Mouse (Mus musculus): Measurements from ENCODE around the gene Mtnr1a. TPM values are rescaled to one million over a fixed set of nuclear protein-coding genes. Genes with fewer than 3 reads are reported as not detected.

The Mtnr1a gene
- polyA plus RNA-seq, 1 experiment from 2014 or later: not detected

- Histone ChIP-seq H3K4me2 (ENCODE audit: low read depth, low read length) (no peak overlapping the region), H3K9ac (replicated peaks; ENCODE audit: low read length) (no peak overlapping the region), H3K27me3 (ENCODE audit: control insufficient read depth, insufficient read depth, low read length) (no peaks in the 10 kb centered on the region), H3K9me3 (replicated peaks; ENCODE audit: control insufficient read depth, low read length) (no peaks in the 10 kb centered on the region), H3K36me3 (replicated peaks; ENCODE audit: control insufficient read depth, insufficient read depth, low read depth, low read length) (peaks cover 2% of the 10 kb centered on the region), H3K4me3 (ENCODE audit: low read depth, low read length) (no peak overlapping the region), H3K4me1 (ENCODE audit: control insufficient read depth, insufficient read depth, low read length) (no peaks in the 10 kb centered on the region), H3K27ac (replicated peaks; ENCODE audit: low read depth, low read length) (no peak overlapping the region)
- ATAC-seq (replicated peaks; ENCODE audit: insufficient number of reproducible peaks, low FRiP score, low TSS enrichment, low read depth) (no peak), DNase-seq (ENCODE audit: low spot score) (no peak)
- 96% methylated on average over 30 of the region's 30 CpGs for WGBS
Observed at GRCm38 (mm10) chr8:45051236-45051635, 17.7 kb upstream of the Mtnr1a start.

- no peaks in the 10 kb centered on the region for H3K27me3 ChIP-seq (ENCODE audit: control insufficient read depth, insufficient read depth, low read length)
- no peak overlapping the region for H3K27ac ChIP-seq (replicated peaks; ENCODE audit: low read depth, low read length)
- no peak overlapping the region for H3K9ac ChIP-seq (replicated peaks; ENCODE audit: low read length)
- ATAC-seq (replicated peaks; ENCODE audit: insufficient number of reproducible peaks, low FRiP score, low TSS enrichment, low read depth) (0 out of 2 replicates have a peak, but pooled peaks have one; percentile 63), DNase-seq (ENCODE audit: low spot score) (peak; percentile 60)
- no peak overlapping the region for H3K4me2 ChIP-seq (ENCODE audit: low read depth, low read length)
- H3K36me3 ChIP-seq (replicated peaks; ENCODE audit: control insufficient read depth, insufficient read depth, low read depth, low read length): peaks cover 2% of the 10 kb centered on the region
- 92% methylated on average over 1 of the region's 1 CpGs for WGBS
- H3K9me3 ChIP-seq (replicated peaks; ENCODE audit: control insufficient read depth, low read length): no peaks in the 10 kb centered on the region
- H3K4me1 ChIP-seq (ENCODE audit: control insufficient read depth, insufficient read depth, low read length): no peaks in the 10 kb centered on the region
- no peak overlapping the region for H3K4me3 ChIP-seq (ENCODE audit: low read depth, low read length)
Observed at GRCm38 (mm10) chr8:45052205-45052604, 16.7 kb upstream of the Mtnr1a start.

GRCm38 (mm10) chr8:45052618-45053017 is 16.3 kb upstream of the Mtnr1a start:
- Histone ChIP-seq H3K4me3 (ENCODE audit: low read depth, low read length) (no peak overlapping the region), H3K4me1 (ENCODE audit: control insufficient read depth, insufficient read depth, low read length) (no peaks in the 10 kb centered on the region), H3K27ac (replicated peaks; ENCODE audit: low read depth, low read length) (no peak overlapping the region), H3K27me3 (ENCODE audit: control insufficient read depth, insufficient read depth, low read length) (no peaks in the 10 kb centered on the region), H3K36me3 (replicated peaks; ENCODE audit: control insufficient read depth, insufficient read depth, low read depth, low read length) (peaks cover 2% of the 10 kb centered on the region), H3K4me2 (ENCODE audit: low read depth, low read length) (no peak overlapping the region), H3K9ac (replicated peaks; ENCODE audit: low read length) (no peak overlapping the region), H3K9me3 (replicated peaks; ENCODE audit: control insufficient read depth, low read length) (no peaks in the 10 kb centered on the region)
- 90% methylated on average over 9 of the region's 9 CpGs for WGBS
- ATAC-seq (replicated peaks; ENCODE audit: insufficient number of reproducible peaks, low FRiP score, low TSS enrichment, low read depth) (no peak), DNase-seq (ENCODE audit: low spot score) (no peak)

- Histone ChIP-seq H3K27me3 (ENCODE audit: control insufficient read depth, insufficient read depth, low read length) (no peaks in the 10 kb centered on the region), H3K27ac (replicated peaks; ENCODE audit: low read depth, low read length) (no peak overlapping the region), H3K4me2 (ENCODE audit: low read depth, low read length) (no peak overlapping the region), H3K9ac (replicated peaks; ENCODE audit: low read length) (no peak overlapping the region), H3K4me1 (ENCODE audit: control insufficient read depth, insufficient read depth, low read length) (no peaks in the 10 kb centered on the region), H3K9me3 (replicated peaks; ENCODE audit: control insufficient read depth, low read length) (no peaks in the 10 kb centered on the region), H3K36me3 (replicated peaks; ENCODE audit: control insufficient read depth, insufficient read depth, low read depth, low read length) (peaks cover 2% of the 10 kb centered on the region), H3K4me3 (ENCODE audit: low read depth, low read length) (no peak overlapping the region)
- 96% methylated on average over 3 of the region's 3 CpGs for WGBS
- ATAC-seq (replicated peaks; ENCODE audit: insufficient number of reproducible peaks, low FRiP score, low TSS enrichment, low read depth) (no peak), DNase-seq (ENCODE audit: low spot score) (no peak)
Observed at GRCm38 (mm10) chr8:45055500-45055899, 13.4 kb upstream of the Mtnr1a start.

- no peak overlapping the region for H3K27ac ChIP-seq (replicated peaks; ENCODE audit: low read depth, low read length)
- ATAC-seq (replicated peaks; ENCODE audit: insufficient number of reproducible peaks, low FRiP score, low TSS enrichment, low read depth) (no peak), DNase-seq (ENCODE audit: low spot score) (peak; percentile 18)
- 28% methylated on average over 2 of the region's 3 CpGs for whole genome bisulfite sequencing
- H3K9ac ChIP-seq (replicated peaks; ENCODE audit: low read length): no peak overlapping the region
- H3K4me1 ChIP-seq (ENCODE audit: control insufficient read depth, insufficient read depth, low read length): no peaks in the 10 kb centered on the region
- H3K36me3 ChIP-seq (replicated peaks; ENCODE audit: control insufficient read depth, insufficient read depth, low read depth, low read length): peaks cover 2% of the 10 kb centered on the region
- no peaks in the 10 kb centered on the region for H3K9me3 ChIP-seq (replicated peaks; ENCODE audit: control insufficient read depth, low read length)
- H3K4me3 ChIP-seq (ENCODE audit: low read depth, low read length): no peak overlapping the region
- no peaks in the 10 kb centered on the region for H3K27me3 ChIP-seq (ENCODE audit: control insufficient read depth, insufficient read depth, low read length)
- H3K4me2 ChIP-seq (ENCODE audit: low read depth, low read length): no peak overlapping the region
Observed at GRCm38 (mm10) chr8:45056810-45057209, 12.1 kb upstream of the Mtnr1a start.

GRCm38 (mm10) chr8:45060083-45060482 is 8.9 kb upstream of the Mtnr1a start:
- Histone ChIP-seq H3K4me3 (ENCODE audit: low read depth, low read length) (no peak overlapping the region), H3K27me3 (ENCODE audit: control insufficient read depth, insufficient read depth, low read length) (no peaks in the 10 kb centered on the region), H3K27ac (replicated peaks; ENCODE audit: low read depth, low read length) (no peak overlapping the region), H3K4me2 (ENCODE audit: low read depth, low read length) (no peak overlapping the region), H3K36me3 (replicated peaks; ENCODE audit: control insufficient read depth, insufficient read depth, low read depth, low read length) (no peaks in the 10 kb centered on the region; the same call in 1 of the 2 replicates), H3K4me1 (ENCODE audit: control insufficient read depth, insufficient read depth, low read length) (no peaks in the 10 kb centered on the region), H3K9ac (replicated peaks; ENCODE audit: low read length) (no peak overlapping the region), H3K9me3 (replicated peaks; ENCODE audit: control insufficient read depth, low read length) (no peaks in the 10 kb centered on the region)
- no peak for DNase-seq (ENCODE audit: low spot score)
- ATAC-seq (replicated peaks; ENCODE audit: insufficient number of reproducible peaks, low FRiP score, low TSS enrichment, low read depth): no peak
- WGBS: 82% methylated on average over 2 of the region's 2 CpGs

GRCm38 (mm10) chr8:45062311-45062710 is 6.6 kb upstream of the Mtnr1a start:
- H3K4me1 ChIP-seq (ENCODE audit: control insufficient read depth, insufficient read depth, low read length): no peaks in the 10 kb centered on the region
- DNase-seq (ENCODE audit: low spot score): no peak
- 92% methylated on average over 11 of the region's 11 CpGs for WGBS

GRCm38 (mm10) chr8:45062982-45063924 is 5.7 kb upstream of the Mtnr1a start:
- DNase-seq (ENCODE audit: low spot score): no peak
- H3K36me3 ChIP-seq (replicated peaks; ENCODE audit: control insufficient read depth, insufficient read depth, low read depth, low read length): no peaks in the 10 kb centered on the region
- 78% methylated on average over 25 of the region's 25 CpGs for WGBS
- no peaks in the 10 kb centered on the region for H3K9me3 ChIP-seq (replicated peaks; ENCODE audit: control insufficient read depth, low read length)
- H3K4me1 ChIP-seq (ENCODE audit: control insufficient read depth, insufficient read depth, low read length): no peaks in the 10 kb centered on the region
- H3K9ac ChIP-seq (replicated peaks; ENCODE audit: low read length): no peak overlapping the region
- H3K27ac ChIP-seq (replicated peaks; ENCODE audit: low read depth, low read length): no peak overlapping the region
- H3K4me2 ChIP-seq (ENCODE audit: low read depth, low read length): no peak overlapping the region
- no peak; the same call in 1 of the 2 replicates for ATAC-seq (replicated peaks; ENCODE audit: insufficient number of reproducible peaks, low FRiP score, low TSS enrichment, low read depth)
- H3K27me3 ChIP-seq (ENCODE audit: control insufficient read depth, insufficient read depth, low read length): no peaks in the 10 kb centered on the region
- no peak overlapping the region for H3K4me3 ChIP-seq (ENCODE audit: low read depth, low read length)

More at GRCm38 (mm10) chr8:45062311-45062710, 6.6 kb upstream of the Mtnr1a start:
- no peak overlapping the region for H3K27ac ChIP-seq (replicated peaks; ENCODE audit: low read depth, low read length)
- H3K9ac ChIP-seq (replicated peaks; ENCODE audit: low read length): no peak overlapping the region
- no peaks in the 10 kb centered on the region for H3K27me3 ChIP-seq (ENCODE audit: control insufficient read depth, insufficient read depth, low read length)
- no peak for ATAC-seq (replicated peaks; ENCODE audit: insufficient number of reproducible peaks, low FRiP score, low TSS enrichment, low read depth)
- no peaks in the 10 kb centered on the region for H3K36me3 ChIP-seq (replicated peaks; ENCODE audit: control insufficient read depth, insufficient read depth, low read depth, low read length)
- no peak overlapping the region for H3K4me3 ChIP-seq (ENCODE audit: low read depth, low read length)
- no peak overlapping the region for H3K4me2 ChIP-seq (ENCODE audit: low read depth, low read length)
- H3K9me3 ChIP-seq (replicated peaks; ENCODE audit: control insufficient read depth, low read length): no peaks in the 10 kb centered on the region

Measured in embryonic facial prominence, embryonic 11.5 days (tissue).